Mouse (Mus musculus) left cerebral cortex, adult 2 months (tissue): ENCODE results near the gene Otud5. TPM values are rescaled to one million over a fixed set of nuclear protein-coding genes. Genes with fewer than 3 reads are reported as not detected.

Experiments
- DNase-seq, 2 experiments: peaks; one replicate each; pipeline ENCODE4 v3.0.0; 2021 to 2022; ENCODE audit warnings: low spot score in 2 of 2, mixed read lengths in 1 of 2; ENCODE audit errors: extremely low spot score in 1 of 2
- H3K27ac ChIP-seq: fragments of 200-600 bp; 2 replicates; pipeline ENCODE4 v1.8.1; 2022
- H3K4me3 ChIP-seq: fragments of 200-600 bp; 2 replicates; pipeline ENCODE4 v1.8.1; 2022
- CTCF ChIP-seq: fragments of 200-600 bp; IDR thresholded peaks from 2 replicates; pipeline ENCODE4 v1.8.1; 2022; ENCODE audit warnings: antibody characterized with exemption, mild to moderate bottlenecking, moderate library complexity
- intact Hi-C: fragments of 180-260 bp; cut with DNase I; formaldehyde crosslinking; loops from one replicate; pipeline ENCODE4 v1.15.1; 2025
- total RNA-seq, 2 experiments: library from RNA; stranded (reverse); gene quantifications; 2 replicates each; pipeline ENCODE4 v1.2.3; 2021

The Otud5 gene
- total RNA-seq, 2 experiments from 2014 or later: 76.4 to 84.1 TPM

- peak; percentile 69 for TF ChIP-seq CTCF
- Histone ChIP-seq H3K4me3 (no peak overlapping the region), H3K27ac (no peak overlapping the region)
- intact Hi-C loops: no loop called here
- peak in 1 of 2 experiments; percentile 30 for DNase-seq
These were observed 13.4 kb downstream of the Otud5 start for GRCm38 (mm10) chrX:7854578-7854977.

- H3K4me3 ChIP-seq: no peak overlapping the region
- TF ChIP-seq CTCF: no peak
- no peak overlapping the region for H3K27ac ChIP-seq
- intact Hi-C loops: no loop called here
- DNase-seq: no peak
These were observed 18.1 kb downstream of the Otud5 start for GRCm38 (mm10) chrX:7859191-7859753.

DNA sequence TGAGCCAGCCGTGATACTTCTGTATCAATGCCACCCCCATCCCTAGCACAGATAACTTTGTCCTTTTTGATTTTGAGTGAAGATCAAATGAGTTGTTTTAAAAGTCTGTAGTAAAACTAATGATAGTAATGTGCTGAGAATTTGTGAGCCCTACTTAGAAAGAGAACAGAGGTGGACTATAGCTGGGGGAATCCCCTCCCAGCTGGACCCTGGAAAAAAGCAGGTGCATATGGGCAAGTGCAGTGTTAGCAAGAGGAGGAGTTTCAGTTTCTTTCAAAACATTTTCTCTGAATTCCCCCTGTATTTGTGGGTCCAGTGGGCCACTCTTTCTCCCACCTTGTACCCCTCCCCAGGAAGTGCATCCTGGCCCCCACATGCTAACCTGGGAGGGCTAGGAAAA is 22.0 kb downstream of the Otud5 start:
- no peak for TF ChIP-seq CTCF
- no peak for DNase-seq
- Histone ChIP-seq H3K27ac (no peak overlapping the region), H3K4me3 (no peak overlapping the region)
- intact Hi-C loops: no loop called here

- H3K4me3 ChIP-seq: no peak overlapping the region
- intact Hi-C loops: no loop called here
- TF ChIP-seq CTCF: no peak
- H3K27ac ChIP-seq: no peak overlapping the region
- DNase-seq: no peak
These were observed 23.4 kb downstream of the Otud5 start for GRCm38 (mm10) chrX:7864551-7864950.

- no peak for TF ChIP-seq CTCF
- intact Hi-C loops: no loop called here
- DNase-seq: no peak
- Histone ChIP-seq H3K4me3 (no peak overlapping the region), H3K27ac (no peak overlapping the region)
These were observed 24.2 kb downstream of the Otud5 start for GRCm38 (mm10) chrX:7865343-7865742.

GRCm38 (mm10) chrX:7865786-7866185 is 24.6 kb downstream of the Otud5 start:
- DNase-seq: no peak
- TF ChIP-seq CTCF: no peak
- intact Hi-C loops: no loop called here
- Histone ChIP-seq H3K4me3 (no peak overlapping the region), H3K27ac (no peak overlapping the region)

GRCm38 (mm10) chrX:7867141-7867540 is 26.0 kb downstream of the Otud5 start:
- DNase-seq: no peak
- no peak overlapping the region for H3K27ac ChIP-seq
- no peak for TF ChIP-seq CTCF

DNA sequence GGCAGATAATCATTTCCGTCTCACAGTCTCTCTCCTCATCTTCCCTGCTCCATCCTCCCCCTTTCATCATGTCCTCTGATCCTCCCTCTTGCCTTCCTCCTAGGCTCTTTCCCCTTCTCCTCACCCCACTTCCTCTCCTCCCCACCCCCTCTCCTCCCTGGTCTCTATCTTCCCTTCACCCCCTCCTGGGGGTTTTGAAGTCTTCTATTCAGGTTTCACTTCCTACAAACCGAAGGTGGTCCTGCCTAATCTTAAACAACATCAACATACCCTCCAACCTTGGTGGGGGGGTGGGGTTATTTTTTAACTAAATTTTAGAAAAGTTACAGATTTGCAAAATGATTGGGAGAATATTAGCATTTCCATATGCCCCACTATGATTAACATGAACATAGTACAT is 27.3 kb downstream of the Otud5 start:
- intact Hi-C loops: no loop called here
- no peak for TF ChIP-seq CTCF

More at GRCm38 (mm10) chrX:7867141-7867540, 26.0 kb downstream of the Otud5 start:
- intact Hi-C loops: no loop called here
- H3K4me3 ChIP-seq: no peak overlapping the region

GRCm38 (mm10) chrX:7869826-7870225 is 28.7 kb downstream of the Otud5 start:
- Histone ChIP-seq H3K27ac (no peak overlapping the region), H3K4me3 (no peak overlapping the region)
- DNase-seq: no peak
- no peak for TF ChIP-seq CTCF
- intact Hi-C loops: no loop called here

More for the DNA sequence above, 27.3 kb downstream of the Otud5 start:
- Histone ChIP-seq H3K4me3 (no peak overlapping the region), H3K27ac (no peak overlapping the region)
- DNase-seq: no peak

GRCm38 (mm10) chrX:7878007-7878419 is 36.8 kb downstream of the Otud5 start, which contains the start of gene Pim2:
Pim2 (plus strand) TSS chrX:7878262.
- Histone ChIP-seq H3K4me3 (peak within 1 kb of the TSS; percentile 64), H3K27ac (peak within 1 kb of the TSS; percentile 90)
- TF ChIP-seq CTCF: no peak
- intact Hi-C loops: no loop called here
- peak; percentile 75 to 82 for DNase-seq

DNA sequence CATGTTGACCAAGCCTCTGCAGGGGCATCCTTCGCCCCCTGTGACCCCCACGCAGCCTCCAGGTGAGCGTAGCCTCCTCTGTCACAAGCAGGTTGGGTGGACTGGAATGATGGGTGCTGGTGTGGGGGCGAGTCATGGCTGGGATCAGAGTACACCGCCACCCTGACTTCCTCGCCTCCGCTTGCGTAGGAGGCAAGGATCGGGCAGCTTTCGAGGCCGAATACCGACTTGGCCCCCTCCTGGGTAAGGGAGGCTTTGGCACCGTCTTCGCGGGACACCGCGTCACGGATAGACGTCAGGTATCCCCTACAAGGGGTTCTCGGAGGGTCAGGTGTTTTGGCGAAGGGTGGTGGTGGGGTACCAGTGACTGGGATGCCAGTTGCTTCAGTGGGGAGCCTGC is 37.3 kb downstream of the Otud5 start:
- intact Hi-C loops: no loop called here
- H3K4me3 ChIP-seq: peak overlapping the region; percentile 64
- TF ChIP-seq CTCF: no peak
- DNase-seq: peak; percentile 18 to 36
- peak overlapping the region; percentile 90 for H3K27ac ChIP-seq

DNA sequence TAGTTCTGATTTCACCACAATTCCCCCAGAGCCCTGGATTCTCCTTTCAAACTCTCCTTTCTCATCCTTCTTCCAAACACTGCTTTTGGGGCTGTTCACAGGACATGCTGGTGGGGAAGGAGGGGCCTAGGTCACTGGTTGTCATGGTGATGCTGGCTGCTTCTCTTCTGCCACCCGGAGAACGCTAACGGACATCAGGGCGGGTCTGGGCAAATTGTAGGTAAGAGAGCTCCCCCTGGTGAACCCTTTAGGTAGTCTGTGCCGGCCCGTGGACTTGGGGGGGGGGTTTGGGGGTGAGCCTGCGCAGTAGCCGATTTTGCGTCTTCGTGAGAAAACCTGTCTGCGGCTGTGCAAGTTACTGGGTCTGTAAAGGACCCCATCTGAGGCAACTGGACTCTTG is 38.7 kb downstream of the Otud5 start:
- DNase-seq: peak; percentile 51 to 52
- intact Hi-C loops: loop anchor here (5.0 kb wide), 1 partner anchor 33 kb away; no protein-coding TSS in a partner anchor
- H3K4me3 ChIP-seq: peak overlapping the region; percentile 64
- H3K27ac ChIP-seq: peak overlapping the region; percentile 59
- peak; percentile 44 for TF ChIP-seq CTCF
